Mouse (Mus musculus): Measurements from ENCODE around the gene Pik3cd. TPM values are rescaled to one million over a fixed set of nuclear protein-coding genes. Genes with fewer than 3 reads are reported as not detected.
"Not testable (repeated sequence)": the region's sequence is repeated elsewhere in the genome, so short reads cannot be mapped to it uniquely, and the experiment has no call there.

Pik3cd gene
- total RNA-seq (2021): 1 to 10 TPM; 4.8 to 5.5 TPM
- long read RNA-seq, experiment 1: 0 reads
- long read RNA-seq, experiment 2, partial matches to known transcripts: 1 of 2 reads
- long read RNA-seq, experiment 2, other reads (novel, unspliced or antisense): 1 of 2 reads

DNA sequence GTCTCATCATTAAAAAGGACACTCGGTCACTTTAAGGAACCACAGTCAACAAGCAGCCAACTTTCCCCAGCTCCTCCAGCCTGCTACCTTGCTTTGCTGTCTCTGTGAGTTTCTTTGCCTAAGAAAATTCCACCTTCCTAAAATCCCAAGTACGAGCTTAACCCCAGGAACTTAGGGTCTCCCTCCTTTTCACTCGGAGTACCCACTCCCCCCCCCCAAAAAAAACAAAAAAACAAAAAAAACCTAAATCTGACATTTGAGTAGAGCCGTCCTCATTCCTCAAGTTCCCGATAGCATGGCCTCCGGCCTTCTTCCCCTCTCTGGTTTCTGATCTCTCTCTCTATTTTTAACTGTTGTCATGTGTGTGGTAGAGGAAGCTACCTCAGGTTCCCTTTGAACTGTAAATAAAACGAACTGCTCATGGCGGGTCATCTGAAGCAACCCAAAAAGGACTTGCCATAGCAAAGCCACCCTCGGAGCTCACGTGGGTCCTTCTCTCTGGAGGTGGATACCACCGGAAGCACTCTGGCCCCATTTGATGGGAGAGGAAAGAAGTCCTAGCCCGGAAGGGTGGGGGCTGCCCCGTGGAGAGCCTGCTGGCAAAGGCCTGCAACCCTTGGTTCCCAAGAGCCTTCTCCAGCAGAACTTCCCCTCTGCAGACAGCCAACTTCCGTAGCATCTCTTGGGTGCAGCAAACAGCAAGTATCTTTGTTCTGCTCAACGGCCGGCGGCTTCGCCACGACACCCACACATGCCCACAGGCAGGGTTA lies at the start of gene Pik3cd:
Pik3cd (minus strand) TSS at position 362 of the 770 bp plus-strand sequence.
- DNase-seq: peak in 1 of 2 experiments; percentile 33
- intact Hi-C loops (cut with DNase I): no loop called here

- intact Hi-C loops (cut with DNase I): loop anchor here (5.0 kb wide), 1 partner anchor 227 kb away; no protein-coding TSS in a partner anchor
Measured at GRCm38 (mm10) chr4:149750671-149751070, 48.3 kb upstream of the Pik3cd start.

DNA sequence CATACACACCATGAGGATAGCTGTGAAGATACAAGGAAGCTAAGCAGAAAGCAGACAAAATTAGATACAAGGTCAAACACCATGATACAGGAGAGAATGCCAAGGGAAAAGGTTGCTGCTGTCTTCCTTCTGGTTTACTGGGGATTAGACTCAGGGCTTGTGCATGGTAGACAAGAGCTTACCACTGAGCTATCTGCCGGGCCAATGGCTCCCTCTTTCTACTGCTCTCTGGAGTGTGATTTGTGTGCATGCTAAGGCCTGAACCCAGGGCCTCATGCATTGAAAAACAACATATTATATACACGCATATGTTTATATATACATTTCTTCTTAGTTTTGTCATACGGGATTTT lies 47.3 kb upstream of the Pik3cd start:
- intact Hi-C loops (cut with DNase I): loop anchor here (5.0 kb wide), 1 partner anchor 228 kb away; no protein-coding TSS in a partner anchor
- DNase-seq: not testable (repeated sequence)

More at GRCm38 (mm10) chr4:149750671-149751070, 48.3 kb upstream of the Pik3cd start:
- no peak for DNase-seq

DNA sequence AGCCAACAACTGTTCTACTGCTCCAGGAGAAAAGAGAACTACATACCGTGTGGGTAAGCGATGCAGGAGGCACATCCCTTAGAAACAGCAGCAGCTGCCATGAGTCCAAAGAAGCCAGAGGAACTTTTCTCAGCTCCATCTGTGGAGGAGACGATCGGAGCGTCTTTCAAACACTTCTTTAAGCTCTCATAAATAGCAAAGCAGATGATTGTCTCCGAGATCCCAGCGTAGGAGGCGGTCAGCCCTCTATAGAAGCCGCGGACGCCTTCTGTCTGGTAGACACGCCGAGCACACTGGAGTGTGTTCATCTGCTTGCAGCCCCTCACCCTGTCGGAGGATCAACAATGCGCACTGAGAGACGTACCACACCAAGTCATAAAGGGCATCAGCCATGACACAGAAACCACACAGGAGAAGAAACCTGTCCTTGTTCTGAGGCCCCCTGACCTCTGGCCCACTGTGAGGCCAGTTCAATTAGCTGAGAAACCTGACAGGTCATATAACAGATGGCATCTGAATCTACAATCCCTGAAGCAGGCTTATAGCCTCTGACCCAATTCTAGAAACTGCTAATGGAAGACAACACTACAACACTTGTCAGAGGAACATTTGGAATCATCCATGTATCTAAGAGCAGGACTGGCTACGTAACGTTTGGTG lies 46.8 kb upstream of the Pik3cd start:
- intact Hi-C loops (cut with DNase I): no loop called here
- no peak for DNase-seq

DNA sequence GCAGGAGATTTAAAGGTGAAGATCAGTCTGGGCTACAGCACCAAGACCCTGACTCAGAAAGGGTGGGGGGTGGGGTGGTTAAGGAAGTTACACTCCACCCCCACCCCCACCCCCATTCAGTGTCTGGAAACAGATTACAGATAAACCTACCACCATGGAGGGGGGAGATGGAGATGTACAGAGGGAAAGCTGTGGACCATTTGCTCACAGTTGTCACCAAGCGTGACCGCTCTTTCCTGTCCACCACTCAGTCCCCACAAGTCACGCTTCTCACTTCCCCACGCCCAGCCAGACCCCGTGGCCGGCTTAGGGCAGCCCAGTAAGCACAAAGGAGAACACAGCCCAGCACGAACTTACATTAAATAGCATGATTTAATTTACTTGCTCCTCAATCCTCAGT lies 41.7 kb upstream of the Pik3cd start:
- DNase-seq: no peak
- intact Hi-C loops (cut with DNase I): no loop called here

- intact Hi-C loops (cut with DNase I): no loop called here
- no peak for DNase-seq
Measured at GRCm38 (mm10) chr4:149742011-149742530, 39.7 kb upstream of the Pik3cd start.

GRCm38 (mm10) chr4:149740301-149740700 lies 37.9 kb upstream of the Pik3cd start:
- DNase-seq: no peak
- intact Hi-C loops (cut with DNase I): no loop called here

GRCm38 (mm10) chr4:149739478-149739877 lies 37.1 kb upstream of the Pik3cd start:
- DNase-seq: no peak
- intact Hi-C loops (cut with DNase I): loop anchor here (2.0 kb wide), 1 partner anchor 15 kb away; no protein-coding TSS in a partner anchor

GRCm38 (mm10) chr4:149737383-149738324 lies 35.3 kb upstream of the Pik3cd start, which contains the start of gene Tmem201:
Gene Tmem201, minus strand, starts transcription at chr4:149738044.
- intact Hi-C loops (cut with DNase I): loop anchor here (2.0 kb wide), 1 partner anchor 13 kb away; no protein-coding TSS in a partner anchor
- peak; percentile 98 for DNase-seq

DNA sequence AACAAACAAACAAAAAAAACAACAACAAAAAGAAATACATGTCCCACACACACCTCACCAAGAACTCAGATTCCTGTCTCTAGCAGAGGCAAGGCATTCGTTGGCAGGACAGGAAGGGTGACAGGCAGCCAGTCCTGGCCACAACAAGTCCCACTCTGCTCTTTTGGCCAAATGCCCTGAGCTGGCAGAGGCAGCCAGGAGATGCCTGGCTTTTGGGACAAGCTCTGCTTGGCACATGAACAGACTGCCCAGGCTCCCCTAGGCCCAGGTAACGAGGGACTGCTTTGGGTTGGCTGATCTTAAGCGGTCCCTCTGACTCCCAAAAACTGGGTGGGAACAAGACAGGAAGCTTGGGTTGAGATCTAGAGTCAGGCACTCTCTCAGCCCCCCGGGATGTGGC lies 34.2 kb upstream of the Pik3cd start:
- peak; percentile 78 to 89 for DNase-seq
- intact Hi-C loops (cut with DNase I): no loop called here

DNA sequence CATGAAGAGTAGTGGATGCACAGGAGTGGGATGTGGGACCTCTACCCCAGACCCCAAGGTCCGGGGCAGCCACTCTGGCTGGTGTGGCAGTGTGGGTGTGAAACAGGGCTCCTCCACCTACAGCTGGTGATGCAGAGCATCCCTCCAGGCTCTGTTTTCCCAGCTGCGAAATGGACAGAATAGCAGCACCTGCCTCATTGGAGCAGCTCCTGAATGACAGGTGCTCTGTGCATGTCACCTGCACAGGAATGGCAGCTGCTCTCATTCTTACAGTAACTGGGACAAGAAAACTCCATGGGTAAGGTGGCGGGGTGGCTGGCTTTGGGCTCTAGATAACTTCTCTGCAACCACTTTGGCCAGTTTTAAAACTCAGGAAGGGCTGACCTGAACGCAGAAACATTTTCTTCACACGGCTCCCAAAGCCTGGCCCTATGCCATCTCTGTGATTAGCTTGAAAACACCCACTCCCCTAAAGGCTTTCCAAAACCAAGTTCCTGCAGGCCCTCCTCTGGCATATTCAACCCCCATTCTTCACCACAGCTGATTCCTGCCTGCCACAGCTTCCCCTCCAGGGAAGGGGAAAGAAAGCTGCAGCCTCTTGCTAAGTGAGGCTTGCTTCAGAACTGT lies 33.4 kb upstream of the Pik3cd start:
- intact Hi-C loops (cut with DNase I): no loop called here
- DNase-seq: peak in 1 of 2 experiments; percentile 15

- peak in 1 of 2 experiments; percentile 6 for DNase-seq
- intact Hi-C loops (cut with DNase I): no loop called here
Measured at GRCm38 (mm10) chr4:149734730-149735475, 32.5 kb upstream of the Pik3cd start.

DNA sequence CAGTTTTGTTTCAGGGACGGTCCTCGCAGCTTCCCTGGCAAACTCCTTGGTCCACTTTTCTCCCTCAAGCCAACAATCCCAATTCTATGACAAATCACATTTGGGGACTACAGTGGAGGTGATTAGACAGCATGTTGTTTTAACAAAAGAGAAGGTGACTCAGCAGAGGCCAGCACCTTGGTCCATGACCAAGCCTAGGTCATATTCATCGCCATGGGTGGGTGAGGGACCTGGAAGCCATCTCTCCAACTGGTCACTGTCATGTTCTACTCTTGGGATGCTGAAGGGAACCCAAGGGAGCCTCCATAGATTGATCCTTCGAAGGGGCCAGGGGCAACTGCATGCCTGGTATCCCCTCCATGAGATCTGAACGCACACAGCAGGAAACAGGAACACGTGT lies 31.9 kb upstream of the Pik3cd start:
- no peak for DNase-seq
- intact Hi-C loops (cut with DNase I): no loop called here

DNA sequence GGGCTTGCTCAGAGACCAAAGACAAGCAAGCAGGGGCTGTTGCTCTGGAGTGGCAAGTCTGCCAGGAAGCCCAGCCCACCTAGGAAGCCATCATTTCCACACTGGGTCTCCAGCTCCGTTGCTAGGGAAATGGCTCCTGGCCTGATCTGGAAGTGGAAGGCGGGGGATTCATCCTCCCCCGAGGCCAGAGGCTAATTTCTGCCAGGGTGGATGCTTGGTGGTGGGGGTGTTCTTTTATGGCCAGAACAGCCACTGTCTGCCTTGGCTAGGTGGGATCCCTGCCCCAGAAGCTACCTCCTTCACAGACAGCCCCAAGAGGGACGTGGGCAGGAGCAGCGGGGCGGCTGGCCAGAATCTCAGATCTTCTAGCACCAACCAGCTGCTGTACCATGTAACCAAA lies 31.4 kb upstream of the Pik3cd start:
- DNase-seq: peak; percentile 36 to 46
- intact Hi-C loops (cut with DNase I): no loop called here

- intact Hi-C loops (cut with DNase I): no loop called here
- peak; percentile 48 to 56 for DNase-seq
Measured at GRCm38 (mm10) chr4:149732800-149733199, 30.4 kb upstream of the Pik3cd start.

- DNase-seq: no peak
Measured at GRCm38 (mm10) chr4:149732313-149732712, 29.9 kb upstream of the Pik3cd start.

DNA sequence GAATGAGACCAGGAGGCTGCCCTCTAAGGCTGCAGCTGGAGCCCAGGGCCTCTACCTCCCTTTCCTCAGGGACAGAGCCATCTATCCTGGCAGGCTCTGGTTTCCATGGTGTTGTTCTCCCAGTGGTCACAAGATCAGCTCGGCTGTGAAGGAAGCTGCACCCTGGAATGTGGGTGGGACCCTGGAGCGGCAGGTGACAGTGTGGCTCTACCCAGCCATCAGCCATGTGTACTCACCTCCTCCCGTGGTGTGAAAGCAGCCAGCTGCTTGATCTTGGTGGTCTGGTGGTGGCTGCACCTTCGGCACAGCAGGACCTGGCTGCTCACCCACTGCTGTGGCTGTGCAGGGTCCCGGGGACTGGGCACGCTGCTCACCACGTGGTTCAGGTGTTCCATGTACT lies 28.5 kb upstream of the Pik3cd start:
- DNase-seq: no peak
- intact Hi-C loops (cut with DNase I): no loop called here

More at GRCm38 (mm10) chr4:149732313-149732712, 29.9 kb upstream of the Pik3cd start:
- intact Hi-C loops (cut with DNase I): no loop called here

GRCm38 (mm10) chr4:149728810-149729209 lies 26.4 kb upstream of the Pik3cd start:
- intact Hi-C loops (cut with DNase I): no loop called here
- peak; percentile 32 to 51 for DNase-seq

DNA sequence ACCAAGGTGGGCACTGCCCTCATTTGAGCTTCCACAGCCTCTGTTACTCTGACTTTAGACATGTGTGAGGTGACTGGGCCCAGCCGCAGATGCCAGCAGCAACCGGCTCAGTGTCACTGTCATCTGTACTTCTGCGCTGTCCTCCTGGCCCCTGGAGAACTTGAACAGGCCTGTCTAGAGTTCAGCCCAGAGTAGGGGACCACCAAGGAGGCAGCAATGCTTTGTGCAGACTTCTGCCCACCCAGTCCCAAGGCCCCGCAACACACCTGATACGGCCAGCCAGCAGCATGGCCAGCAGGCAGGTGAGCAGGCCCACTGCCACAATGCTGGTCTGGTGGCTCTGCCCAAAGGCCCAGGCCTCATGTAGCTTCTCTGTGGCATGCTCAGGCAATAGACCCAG lies 25.3 kb upstream of the Pik3cd start:
- intact Hi-C loops (cut with DNase I): no loop called here

More for the DNA sequence above, 25.3 kb upstream of the Pik3cd start:
- DNase-seq: no peak
